Mouse (Mus musculus): ENCODE results near the gene Qser1.

- TF ChIP-seq EP300 (optimal IDR thresholded peaks at IDR 0.05) (no peak), CTCF (IDR thresholded peaks at IDR 0.05; ENCODE audit: low read depth) (no peak)
These were observed 73.9 kb downstream of the Qser1 start, which contains the start of gene Depdc7 for GRCm38 (mm10) chr2:104742741-104743064.
